Mouse (Mus musculus) liver (tissue): ENCODE results near the gene Ube2c.
A peak's percentile ranks its signal among the peaks of the same experiment; 100 is the strongest.

ENCODE experiments used
- DNase-seq: peaks from one replicate; pipeline ENCODE4 v3.0.0-alpha.2; 2020; ENCODE audit warnings: mixed read lengths

Ube2c gene

DNA sequence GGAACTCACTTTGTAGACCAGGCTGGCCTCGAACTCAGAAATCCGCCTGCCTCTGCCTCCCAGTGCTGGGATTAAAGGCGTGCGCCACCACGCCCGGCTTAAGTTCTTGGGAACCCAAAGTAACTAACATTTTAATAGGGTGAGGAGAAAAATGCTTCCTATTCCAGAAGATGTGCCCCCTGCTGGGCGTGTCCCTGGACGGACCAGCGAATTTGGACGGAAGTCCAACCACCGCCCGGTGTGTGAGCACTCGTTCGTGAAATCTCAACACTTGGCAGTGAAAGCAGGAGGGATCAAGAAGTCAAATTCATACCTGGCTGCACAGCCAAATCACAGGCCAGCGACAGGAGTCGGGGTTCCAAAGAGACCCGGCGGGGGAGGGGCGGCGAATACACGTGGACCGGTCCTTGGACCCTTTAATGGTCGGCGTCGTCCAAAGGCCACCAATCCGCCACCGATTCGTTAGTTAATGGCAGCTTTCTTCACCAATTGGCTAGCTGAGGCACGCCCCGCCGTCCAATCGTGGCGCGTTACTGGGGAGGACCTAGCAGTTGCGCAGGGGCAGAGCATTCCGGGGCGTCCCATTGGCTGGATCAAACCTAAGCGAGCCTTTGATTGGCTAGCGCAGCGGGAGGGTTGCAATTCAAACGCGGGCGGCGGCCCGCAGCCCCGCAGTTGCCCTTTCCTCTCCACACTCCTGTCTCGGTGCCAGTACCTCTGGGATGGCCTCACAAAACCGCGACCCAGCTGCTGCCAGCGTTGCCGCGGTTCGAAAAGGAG is at the start of gene Ube2c:
TSS of gene Ube2c (plus strand) at position 641 of the 780 bp plus-strand sequence.
- peak; percentile 99 for DNase-seq

DNA sequence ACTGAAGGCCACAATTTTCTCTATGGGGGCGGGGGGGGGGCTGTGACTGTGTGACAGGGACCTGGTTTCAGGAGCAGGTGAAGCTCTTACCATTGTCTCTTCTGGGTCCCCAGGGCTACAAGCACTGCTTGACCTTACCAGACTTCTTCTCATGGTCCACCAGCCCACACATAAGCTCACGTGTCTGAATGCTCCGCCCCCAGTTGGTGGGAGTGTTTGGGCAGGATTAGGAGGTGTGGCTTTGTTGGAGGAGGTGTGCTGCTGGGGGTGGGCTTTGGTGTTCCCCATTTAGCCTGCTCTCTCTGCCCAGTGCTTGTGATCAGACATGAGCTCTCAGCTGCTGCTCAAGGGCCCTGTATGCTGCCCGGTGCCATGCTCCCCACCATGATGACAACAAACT is 46.4 kb upstream of the Ube2c start:
- no peak for DNase-seq

DNA sequence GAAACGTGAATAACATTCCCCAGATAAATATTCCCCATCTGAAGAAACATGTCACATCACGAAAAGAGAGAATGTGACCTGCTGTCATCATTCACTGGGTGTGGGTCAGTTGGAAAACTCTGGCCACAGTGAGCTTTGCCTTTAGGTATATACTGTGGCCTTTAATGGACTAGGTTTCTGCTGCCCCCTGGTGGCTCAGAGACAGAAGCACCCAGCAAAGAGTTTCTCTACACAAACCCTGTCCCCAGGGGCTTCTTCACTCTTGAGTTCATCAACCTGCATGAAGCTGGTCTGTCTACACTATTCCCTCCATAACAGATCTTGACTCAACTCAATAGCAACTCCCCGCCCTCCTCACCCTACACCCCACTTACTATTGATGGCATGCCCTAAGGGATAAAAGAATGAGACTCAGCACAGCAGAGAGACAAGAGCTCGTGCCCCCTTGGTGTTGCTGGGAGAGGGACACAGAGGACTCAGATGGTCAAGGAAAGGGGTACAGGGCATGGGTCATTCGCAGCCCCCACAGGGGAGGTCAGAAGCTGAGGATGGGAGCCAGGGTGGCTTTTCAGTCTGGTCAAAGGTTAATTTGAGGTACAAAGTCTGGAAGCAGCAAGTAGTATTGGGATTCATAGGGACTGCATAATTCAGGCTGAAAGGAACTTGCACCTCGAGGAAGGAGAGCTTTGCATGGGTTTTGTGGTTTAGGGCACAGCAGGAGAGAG is 43.6 kb upstream of the Ube2c start:
- DNase-seq = peak; percentile 78

DNA sequence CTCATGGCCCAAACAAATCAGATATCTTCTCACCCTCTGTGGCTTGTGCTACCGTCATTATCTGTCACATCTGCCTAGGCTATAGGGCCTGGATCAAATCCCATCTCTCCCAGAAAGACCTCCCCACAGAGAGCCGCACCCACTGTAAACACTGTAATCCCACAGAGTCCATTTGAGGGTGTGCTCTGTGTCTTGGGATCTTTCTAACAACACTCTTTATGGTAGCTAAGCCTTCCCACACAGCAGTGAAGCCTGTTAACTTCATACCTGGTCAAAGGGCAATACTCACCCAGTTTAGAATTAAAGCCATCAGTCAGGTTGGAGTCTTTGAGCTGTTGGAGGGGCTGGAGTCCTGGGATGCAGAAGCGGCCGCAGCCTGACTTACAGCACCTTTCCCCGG is 38.0 kb upstream of the Ube2c start:
- DNase-seq = no peak

DNA sequence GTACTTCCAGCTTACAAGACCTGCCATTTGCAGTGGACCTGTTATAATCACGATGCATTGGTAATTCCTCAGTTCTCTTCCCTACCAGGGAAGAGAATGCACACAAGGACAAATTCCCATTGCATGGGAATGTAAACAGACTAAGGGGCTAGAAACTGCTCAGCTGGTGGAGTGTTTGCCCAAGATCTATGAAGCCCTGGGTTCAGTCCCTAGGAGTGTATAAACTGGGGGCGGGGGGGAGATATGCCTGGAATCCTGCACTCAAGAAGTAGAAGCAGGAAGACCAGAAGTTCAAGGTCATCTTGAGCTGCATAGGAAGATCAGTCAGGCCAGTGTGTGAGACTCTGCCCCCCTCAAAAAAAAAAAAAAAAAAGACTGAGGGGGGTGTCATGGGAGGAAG is 36.4 kb upstream of the Ube2c start:
- DNase-seq = no peak

DNA sequence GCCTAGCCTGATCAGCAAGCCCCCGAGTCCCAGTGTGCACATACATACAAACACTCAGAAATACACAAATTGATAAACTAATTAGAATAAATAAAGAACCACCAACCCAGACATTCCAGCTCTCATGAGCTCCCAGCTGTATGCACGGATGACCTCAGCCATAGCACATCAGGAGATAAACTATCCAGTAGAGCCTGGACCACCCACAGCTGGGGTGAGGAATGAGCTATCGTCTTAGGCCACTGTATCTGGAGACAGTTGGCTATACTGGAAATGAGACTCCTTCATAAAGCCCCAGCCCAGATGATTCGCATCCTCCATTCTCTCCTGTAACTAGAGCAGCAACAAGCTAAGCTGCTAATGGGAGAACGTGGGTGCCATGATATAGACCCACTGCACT is 34.9 kb upstream of the Ube2c start:
- DNase-seq = no peak

DNA sequence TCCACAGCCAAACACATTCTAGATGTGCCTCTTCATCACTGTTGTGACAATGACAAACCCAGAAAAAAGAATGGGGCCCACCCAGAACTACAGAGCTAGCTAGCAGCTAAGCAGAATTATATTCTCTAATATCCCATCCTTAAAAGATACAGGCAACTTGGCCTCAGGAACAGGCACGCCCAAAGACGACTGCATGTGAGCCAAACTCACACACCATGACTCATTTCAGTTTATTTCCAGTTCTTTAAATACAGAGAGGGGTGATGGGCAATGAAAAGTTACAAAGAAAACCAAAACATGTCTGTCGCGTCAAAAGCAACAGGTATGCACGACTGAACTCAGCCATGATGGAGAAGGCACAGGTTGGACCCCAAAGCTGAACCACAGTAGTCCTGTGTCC is 34.3 kb upstream of the Ube2c start:
- DNase-seq = no peak

DNA sequence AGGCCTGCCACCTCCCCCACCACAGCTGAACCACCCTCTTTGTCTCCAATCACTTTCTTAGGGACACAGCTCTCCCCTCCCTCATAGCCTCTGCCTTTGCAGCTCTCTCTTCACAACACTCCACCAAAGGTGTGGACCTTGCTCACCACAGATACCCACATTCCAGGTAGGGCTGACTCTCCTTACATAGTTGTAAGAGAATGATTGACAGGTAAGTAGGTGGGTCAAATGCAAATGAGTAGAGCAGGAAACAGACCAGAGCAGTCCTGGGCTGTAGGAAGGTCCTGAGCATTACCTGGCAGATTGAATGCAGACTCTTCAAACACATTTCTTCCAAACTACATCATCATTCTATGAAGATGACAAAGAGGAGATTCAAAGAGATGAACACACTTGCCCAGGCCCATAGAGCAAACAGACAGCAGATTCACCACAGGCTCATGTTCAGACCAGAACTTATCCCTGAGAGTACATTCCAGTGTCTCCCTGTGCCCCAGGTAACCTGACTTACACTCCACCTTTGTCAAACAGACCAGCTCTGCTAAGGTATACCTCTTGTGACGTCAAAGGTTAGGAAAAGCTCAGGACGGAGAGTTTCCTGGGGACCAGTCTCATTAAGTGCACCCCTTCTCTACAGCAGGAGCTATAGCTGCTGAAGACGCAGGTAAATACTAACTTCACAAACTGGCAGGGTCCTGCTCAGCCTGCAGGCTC is 32.2 kb upstream of the Ube2c start:
- no peak for DNase-seq

DNA sequence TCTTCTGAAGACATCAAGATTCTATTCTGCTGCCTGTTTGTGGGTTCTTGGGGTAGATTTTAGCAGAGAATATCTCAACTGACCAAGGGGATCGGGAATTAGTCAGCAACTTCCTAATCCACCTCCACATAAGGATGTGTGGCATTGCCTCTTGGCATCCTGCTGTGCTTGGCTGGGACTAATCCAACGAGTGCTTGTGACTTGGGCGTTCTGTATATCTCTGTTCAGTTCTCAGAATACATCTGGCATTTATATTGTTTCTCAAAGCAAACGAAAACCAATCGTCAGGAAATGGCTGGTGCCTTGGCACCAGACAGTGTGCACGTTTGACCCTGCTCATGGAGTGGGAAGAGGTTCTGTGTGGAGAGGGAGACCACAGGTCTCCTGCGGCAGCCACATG is 29.8 kb upstream of the Ube2c start:
- no peak for DNase-seq

DNA sequence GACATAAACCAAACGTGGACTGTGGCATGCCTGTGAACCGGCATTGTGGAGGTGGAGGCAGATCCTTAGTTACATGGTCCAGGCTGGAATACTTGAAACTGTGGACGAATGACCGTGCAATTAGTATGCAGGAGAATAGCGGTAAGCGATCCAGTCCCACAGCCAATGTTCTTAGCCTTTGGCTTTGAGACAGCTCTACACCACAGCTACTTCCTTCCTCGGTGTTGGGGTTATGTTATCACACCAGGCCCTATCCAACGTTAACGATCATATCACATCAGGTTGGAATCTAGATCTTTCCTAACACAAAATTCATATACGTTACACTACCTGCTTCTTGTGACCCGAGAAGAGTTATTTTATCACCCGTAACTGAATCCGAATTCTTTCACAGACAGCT is 24.7 kb upstream of the Ube2c start:
- no peak for DNase-seq

DNA sequence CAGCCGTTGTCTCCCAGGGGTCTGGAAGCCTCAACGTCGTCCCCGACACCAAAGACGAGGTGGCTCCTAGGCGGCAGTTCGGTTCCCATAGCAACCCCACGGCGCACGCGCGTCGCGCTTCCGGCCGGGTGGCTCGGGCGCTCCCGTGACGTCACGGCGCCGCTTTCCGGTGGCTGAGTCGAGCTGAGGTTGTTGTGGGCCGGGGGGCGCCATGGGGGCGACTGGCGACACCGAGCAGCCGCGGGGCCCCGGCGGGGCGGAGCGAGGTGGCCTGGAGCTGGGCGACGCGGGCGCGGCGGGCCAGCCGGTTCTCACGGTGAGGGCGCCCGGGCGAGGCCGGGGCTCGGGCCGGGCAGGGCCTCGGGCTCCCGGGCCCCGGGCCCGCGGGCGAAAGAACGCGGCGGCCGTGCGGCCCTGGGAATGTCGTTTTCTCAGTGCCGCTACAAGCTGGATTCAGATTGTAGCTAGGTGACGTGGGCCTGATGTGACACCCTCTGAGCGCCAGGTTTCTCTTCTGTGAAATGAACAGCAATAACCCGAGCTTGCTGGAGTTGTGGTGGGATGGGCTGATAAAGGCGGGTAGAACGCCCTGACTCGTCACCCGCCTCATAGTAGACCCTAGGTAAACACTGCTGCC is 23.7 kb upstream of the Ube2c start, which contains the start of the genes Wfdc3 and Dnttip1:
TSS of gene Wfdc3 (minus strand) at position 89 of the 637 bp plus-strand sequence.
TSS of gene Dnttip1 (plus strand) at position 141 of the 637 bp plus-strand sequence.
- peak; percentile 94 for DNase-seq

DNA sequence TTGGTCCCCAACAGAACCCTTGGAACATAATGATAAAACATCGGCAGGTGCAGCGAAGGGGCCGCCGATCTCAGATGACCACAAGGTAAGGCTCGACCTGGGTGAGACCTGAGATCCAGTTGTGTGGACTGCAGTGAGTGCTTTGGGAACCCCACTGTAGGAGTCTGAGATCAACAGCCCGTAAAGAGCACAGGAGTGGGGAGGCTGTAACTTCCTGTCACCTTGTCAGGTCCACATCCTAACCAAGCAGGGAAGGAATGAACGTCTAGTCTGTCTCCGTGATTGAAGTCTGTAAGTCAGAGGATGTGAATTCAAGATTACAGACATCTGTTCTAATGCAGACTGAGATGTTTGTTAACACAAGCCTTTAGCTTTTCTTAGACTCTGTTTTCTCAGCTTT is 23.0 kb upstream of the Ube2c start:
- DNase-seq = no peak

DNA sequence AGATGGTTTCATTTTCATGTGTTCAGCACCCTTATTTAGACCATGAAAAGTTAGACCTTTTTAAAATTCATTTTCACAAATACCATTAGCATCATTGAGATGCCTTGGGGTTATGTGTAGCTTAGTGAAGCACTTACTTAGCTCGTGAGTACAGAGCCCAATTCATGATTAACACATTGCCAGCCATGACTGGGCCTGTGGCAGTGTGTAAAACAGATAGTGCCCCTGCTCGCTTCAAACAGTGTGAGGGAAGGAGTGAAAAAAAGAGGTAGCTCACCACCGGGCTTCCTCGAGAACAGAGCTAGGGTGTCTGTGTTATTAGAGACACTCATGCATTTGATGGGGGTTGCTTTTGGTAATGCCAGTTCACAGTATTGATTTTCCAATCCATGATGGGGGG is 21.5 kb upstream of the Ube2c start:
- DNase-seq = peak; percentile 34

DNA sequence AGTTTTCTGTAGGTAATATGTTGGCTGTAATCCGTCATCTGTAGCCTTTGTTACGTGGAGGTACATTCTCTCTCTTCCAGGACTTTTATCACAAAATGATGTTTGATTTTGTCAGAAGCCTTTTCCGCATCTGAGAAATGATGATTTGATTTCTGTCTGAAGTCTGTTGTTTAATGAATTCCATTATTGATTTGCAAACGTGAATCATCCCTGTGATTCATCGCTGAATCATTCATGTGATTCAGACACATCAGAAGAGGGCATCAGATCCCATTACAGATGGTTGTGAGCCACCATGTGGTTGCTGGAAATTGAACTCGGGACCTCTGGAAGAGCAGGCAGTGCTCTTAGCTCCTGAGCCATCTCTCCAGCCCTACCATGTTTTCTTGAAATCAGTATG is 20.7 kb upstream of the Ube2c start:
- no peak for DNase-seq

DNA sequence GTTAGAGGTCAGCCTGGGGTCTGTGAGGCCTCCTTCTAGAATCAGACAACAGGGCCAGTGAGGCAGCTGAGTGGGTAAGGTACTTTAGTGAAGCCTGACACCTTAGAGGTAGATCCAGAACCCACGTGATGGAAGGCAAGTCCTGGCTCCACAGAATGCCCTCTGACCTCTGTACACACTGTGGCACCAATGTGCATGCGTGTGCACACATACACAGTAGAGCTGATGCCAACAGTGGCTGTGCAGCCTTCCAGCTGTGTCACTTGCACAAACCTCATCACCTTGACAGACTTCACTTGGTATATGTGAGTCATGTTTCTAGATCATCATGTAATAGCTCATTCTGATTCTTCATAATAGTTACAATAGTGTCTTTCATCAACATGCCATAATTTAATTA is 17.2 kb upstream of the Ube2c start:
- DNase-seq = no peak

DNA sequence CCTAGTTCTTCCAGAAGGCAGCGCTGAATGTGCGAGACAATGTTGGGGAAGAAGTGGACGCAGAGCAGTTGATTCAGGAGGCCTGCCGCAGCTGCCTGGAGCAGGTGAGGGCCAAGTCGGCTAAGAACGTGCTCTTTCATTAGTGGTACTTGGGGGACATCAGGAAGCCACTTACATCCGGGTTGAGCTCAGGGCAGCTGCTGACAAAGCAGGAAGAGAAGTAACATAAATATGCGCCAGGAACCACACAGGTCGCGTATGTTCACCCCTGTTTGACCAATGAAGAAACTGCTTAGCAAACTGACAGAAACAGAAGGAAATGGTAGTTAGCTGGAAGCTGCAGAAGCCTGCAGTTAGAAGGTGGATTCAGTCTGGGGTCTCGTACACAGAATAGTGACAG is 15.6 kb upstream of the Ube2c start:
- no peak for DNase-seq

DNA sequence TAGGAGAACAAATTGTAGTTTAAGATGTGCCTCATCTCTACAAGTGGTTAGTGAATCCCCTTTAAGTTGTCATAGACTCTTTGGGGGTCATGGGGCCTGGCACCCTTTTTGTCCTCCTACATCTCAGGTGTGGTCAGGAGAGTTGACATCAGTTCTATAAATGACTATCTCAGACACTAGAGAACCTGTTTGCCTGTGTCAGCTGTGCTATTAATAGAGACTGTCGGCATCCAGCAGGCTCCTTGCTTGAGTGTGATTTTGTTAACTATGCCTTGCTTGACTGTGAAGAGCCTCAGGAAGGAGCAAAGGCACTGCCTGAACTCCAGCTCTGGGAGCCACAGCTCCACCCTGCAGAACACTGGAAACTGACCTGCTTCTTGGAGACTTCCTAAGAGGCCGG is 14.9 kb upstream of the Ube2c start:
- no peak for DNase-seq

DNA sequence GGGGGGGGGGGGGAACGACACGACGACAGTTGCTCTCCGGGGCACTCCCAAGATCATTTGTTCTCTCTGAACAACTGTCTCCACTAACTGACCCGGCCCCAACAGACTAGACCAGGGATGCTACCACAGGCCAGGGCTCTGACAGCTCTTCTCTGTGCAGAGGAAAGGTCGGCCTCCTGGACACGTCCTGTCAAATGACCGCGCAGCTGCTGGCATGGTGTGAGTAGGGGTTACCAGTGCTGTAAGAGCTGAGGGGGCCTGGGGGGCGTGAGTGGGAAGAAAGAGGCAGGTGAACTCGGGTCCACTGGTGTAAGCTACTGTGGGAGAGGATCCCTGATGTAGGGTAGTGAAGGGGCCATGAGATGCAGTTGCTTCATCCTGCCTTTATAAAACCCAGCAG is 11.9 kb upstream of the Ube2c start:
- no peak for DNase-seq

DNA sequence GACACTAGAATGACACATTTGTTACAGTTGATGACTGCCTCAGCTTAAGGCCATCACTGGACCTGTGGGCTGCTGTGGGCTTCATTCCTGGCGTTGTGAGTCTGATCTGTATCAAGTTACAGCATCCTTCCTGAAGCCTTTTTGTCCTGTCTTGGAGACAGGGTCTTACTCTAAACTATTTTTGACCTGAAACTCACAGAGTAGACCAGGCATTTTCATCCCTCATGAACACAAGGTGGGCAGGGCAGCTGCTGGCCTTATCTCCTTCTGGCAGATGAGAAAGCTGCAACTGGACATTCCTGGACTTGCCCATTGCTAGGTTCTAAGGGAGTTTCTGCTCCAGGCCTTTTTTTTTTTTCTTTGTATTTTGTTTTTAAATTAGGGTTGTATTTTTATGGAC is 11.0 kb upstream of the Ube2c start:
- peak; percentile 82 for DNase-seq

DNA sequence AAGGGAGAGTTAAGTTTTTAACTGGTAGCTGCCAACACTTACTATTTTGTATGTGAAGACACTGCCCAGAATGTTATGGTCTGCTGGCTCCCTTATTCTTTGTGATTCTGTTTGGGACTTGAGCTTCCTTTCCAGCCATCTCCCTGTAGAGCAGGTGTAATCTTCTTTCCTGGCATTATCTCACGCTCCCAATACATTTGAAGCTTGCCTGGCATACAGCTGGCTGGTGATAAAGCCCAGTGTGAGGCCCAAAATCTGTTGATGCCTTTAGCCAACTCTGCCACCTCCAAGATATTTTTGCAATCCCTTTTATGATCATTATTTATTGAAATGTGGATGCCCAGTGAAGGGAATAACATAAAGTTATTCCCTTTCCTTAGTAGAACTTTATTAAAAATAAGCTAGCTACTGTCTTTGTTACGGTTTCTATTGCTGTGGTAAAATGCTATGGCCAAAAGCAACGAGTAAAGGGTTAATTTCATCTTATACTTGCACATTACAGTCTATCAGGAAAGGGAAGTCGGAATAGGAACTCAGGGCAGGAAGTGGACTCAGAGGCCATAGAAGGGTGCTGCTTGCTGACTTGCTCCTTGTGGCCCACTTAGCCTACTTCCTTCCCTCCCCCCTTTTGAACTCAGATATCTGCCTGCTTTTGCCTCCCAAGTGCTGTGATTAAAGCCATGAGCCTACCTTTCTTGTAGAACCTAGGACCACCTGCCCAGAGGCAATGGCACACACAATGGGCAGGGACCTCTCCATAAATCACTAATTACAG is 9.5 kb upstream of the Ube2c start:
- peak; percentile 81 for DNase-seq

DNA sequence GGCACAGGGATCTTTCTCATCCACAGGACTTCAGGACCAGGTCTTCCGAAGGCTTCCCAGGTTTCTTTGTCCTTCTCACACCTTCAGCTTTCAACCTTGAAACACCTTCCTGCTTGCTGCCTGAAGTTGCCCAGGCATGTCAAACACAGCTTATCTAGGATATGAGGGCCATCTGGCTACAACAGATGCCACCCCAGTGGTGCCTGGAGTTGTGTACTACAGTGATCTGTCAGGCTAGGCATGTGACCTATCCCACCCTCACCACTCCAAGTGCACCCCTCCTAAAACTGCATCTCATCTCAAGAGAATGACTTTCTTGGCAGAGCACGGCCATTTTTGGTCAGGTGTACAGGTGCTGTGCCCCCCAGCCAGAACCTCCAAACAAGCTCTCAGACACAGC is 8.2 kb upstream of the Ube2c start:
- DNase-seq = peak; percentile 87

DNA sequence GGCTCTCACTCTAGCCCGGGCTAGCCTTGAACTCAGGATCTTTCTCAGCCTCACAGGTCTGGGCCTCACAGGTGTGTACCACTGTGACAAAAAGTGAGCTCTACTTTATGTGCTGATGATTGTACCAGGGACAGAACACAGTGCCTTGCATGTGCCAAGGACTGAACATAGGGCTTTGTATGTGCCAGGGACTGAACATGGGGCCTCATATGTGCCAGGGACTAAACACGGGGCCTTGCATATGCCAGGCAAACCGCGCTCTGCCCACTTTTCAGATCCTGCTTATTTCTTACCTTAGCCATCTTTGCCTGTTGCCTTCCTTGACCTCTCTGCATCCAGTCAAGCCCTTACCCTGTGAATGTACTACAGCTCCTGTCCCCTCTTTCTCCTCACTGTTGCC is 7.7 kb upstream of the Ube2c start:
- no peak for DNase-seq
